Mouse (Mus musculus) left cerebral cortex, postnatal 10 days (tissue): ENCODE measurements around the gene Nckap1. TPM values are rescaled to one million over a fixed set of nuclear protein-coding genes. Genes with fewer than 3 reads are reported as not detected.
"Not testable (repeated sequence)": the region's sequence is repeated elsewhere in the genome, so short reads cannot be mapped to it uniquely, and the experiment has no call there.

ENCODE experiments used
- DNase-seq, 2 experiments: peaks; one replicate each; pipeline ENCODE4 v3.0.0; 2021 to 2022; ENCODE audit warnings: low spot score in 2 of 2, mixed read lengths in 1 of 2; ENCODE audit errors: extremely low spot score in 1 of 2
- intact Hi-C: fragments of 180-260 bp; cut with DNase I; formaldehyde crosslinking; loops from one replicate; pipeline ENCODE4 v1.15.1; 2025
- total RNA-seq, 2 experiments: library from RNA; stranded (reverse); gene quantifications; 2 replicates each; pipeline ENCODE4 v1.2.3; 2021

The Nckap1 gene
- total RNA-seq, 2 experiments from 2014 or later = 331 to 338 TPM

DNA sequence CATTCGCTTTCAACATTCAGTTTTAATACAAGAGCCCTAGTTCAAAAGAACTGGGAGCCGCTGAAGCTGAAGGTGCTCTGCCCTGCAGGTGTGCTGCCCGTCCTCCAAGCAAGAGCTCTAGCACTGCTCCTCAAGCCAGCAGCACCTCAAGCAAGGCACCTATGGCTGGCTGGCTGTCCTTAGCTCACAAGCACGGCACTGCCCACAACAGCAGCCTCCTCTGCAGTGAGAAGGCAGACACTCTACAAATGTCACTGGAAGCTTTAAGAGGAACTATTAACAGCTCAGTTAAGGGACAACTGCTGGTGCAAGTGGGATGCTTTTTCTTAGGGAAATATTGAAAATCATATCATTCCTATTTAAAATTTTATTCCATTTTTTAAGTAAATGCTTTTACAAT is 10.5 kb downstream of the Nckap1 start:
- intact Hi-C loops = no loop called here
- no peak for DNase-seq

DNA sequence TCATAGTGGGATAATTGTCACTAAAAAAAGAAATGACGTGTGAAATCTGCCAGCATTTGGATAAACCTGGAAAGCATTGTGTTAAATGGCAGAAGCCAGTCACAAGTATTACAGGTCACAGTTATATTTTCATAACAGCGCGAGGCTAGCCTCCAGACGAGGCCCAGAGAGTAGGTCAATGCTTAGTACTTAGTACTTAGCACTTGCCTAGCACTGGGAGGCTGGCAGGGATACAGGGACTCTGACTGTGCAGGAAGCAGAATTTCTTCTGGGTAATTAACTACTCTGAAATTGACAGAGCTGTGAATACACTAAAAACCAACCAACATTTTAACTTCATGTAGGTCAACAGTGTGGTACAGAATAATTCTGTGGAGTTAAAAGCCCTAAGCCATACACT is 13.8 kb downstream of the Nckap1 start:
- no peak for DNase-seq
- intact Hi-C loops = no loop called here

DNA sequence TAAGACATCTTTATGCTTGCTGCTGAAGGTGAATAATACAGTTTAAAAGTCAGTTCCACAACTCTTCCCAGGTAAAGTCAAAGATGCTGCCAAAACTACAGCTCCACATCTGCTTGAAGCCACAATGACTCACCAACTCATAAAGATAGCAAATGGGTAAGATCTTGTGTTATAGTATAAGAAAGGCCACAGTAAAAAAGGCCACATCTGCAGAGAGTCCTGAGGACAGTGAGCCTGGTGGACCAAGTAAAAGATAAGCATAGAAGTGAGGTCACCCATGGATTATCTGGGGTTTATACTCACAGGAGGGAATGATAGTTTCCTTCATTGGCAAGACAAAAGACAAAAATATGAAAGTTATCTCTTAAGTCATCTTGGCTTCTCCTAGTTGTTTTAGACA is 18.9 kb downstream of the Nckap1 start:
- DNase-seq = no peak
- intact Hi-C loops = no loop called here

DNA sequence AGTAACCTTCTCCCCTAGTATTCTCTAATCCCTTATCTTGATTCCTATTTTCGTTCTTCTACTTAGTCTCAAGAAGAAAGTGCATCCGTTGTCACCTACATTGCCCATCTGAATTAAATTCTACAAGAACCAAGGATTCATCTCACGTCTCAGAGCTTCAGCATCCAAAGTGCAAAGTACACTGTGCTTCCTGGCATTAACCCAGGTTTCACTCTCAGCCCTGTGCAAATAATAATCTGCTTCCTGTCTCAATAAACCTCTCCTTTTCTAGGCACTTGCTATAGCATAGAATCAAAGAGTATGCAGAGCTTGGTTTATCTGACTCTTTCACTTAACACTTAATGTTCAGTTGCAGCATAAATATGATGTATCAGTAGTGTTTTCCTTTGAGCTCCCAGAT is 19.7 kb downstream of the Nckap1 start:
- DNase-seq = no peak
- intact Hi-C loops = no loop called here

DNA sequence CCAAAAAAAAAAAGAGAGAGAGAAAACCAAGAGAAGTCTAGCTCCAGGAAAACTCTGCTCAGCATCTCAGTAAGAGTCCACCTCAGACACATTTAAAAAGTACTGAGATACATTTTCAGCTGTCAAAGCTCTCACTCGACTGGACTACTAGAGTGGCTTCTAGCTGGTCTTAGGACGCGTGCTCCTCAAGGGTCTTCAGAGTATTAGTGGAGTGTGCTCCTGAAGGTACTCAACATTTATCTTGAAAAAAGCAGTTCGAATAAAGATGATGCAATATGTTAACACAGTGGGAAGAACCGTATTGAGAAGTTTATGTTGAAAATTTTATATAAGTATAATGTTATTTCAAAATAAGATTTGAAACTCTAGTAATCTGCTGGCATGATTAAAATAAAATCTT is 20.4 kb downstream of the Nckap1 start:
- no peak for DNase-seq

DNA sequence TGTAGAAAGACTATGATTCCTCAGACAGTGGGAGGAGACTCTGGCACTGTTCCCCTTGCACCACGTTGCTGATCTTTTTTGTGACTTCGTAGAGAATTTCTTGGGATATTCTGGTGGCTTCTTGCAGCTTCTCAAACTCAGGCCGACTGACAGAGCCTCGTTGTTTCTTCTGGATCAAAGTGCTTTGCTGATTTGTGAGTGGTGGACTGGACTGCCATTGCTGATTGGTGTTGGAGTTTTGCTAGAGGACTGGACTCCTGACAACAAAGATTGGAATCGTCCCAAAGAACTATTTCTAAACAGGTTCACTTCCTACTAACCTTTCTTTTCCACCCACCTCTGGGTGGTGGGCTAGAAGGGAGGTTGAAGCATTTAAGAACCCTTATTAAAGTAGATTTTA is 21.5 kb downstream of the Nckap1 start:
- intact Hi-C loops = no loop called here

More for the DNA sequence above, 20.4 kb downstream of the Nckap1 start:
- intact Hi-C loops = no loop called here

DNA sequence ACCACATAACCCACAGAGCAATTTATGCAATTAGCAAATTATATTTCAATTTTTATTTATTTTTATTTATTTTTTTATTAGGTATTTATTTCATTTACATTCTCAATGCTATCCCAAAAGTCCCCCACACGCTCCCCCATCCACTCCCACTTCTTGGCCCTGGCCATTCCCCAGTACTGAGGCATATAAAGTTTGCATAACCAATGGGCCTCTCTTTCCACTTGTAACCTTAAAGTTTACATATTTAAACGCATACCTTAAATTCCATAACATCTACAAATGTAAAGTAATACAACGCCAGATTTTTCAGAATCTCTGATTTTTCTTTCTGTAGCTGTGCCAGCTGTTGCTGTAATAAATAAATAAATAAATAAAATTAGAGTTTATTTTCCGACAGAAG is 26.7 kb downstream of the Nckap1 start:
- DNase-seq = no peak

More for the DNA sequence above, 21.5 kb downstream of the Nckap1 start:
- no peak for DNase-seq

DNA sequence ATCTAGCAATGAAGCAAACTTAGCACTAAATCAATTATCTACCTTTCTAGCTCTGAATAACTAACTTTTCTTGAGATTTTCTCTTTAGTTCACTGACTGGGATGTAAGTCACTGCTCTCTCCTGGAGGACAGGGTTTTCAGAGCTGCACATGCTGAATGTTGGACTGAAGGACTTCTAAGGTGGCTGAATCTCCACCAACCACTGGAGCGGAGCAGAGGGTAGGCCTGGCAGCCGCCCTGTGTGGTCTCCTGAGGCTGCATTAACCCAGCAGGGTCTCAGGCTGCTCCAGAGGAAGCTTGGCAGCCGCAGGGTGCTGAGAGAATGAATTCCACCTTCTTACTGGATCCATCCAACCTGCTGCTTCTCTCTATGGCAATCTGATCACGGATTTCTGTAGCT is 31.5 kb downstream of the Nckap1 start:
- intact Hi-C loops = no loop called here

More for the DNA sequence above, 26.7 kb downstream of the Nckap1 start:
- intact Hi-C loops = no loop called here

DNA sequence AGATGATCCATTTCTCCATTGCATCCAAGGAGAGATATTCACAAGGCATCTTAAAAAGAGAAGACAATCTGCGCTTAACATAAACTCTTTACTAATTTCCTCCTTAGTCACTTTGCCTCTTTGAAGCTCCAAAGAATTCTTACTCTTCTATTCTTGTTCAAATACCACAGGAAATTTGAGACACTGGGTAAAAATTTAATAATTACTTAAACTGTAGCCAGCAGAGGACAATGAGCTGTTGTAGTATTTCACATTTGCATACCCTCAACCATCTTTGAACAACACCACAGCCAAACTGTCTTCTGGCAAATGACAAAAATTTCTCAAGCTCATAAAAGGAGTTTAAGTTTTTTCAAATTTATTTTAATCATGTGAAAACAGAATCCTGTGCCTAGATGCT is 33.3 kb downstream of the Nckap1 start:
- intact Hi-C loops = no loop called here
- no peak for DNase-seq

More for the DNA sequence above, 31.5 kb downstream of the Nckap1 start:
- DNase-seq = no peak

DNA sequence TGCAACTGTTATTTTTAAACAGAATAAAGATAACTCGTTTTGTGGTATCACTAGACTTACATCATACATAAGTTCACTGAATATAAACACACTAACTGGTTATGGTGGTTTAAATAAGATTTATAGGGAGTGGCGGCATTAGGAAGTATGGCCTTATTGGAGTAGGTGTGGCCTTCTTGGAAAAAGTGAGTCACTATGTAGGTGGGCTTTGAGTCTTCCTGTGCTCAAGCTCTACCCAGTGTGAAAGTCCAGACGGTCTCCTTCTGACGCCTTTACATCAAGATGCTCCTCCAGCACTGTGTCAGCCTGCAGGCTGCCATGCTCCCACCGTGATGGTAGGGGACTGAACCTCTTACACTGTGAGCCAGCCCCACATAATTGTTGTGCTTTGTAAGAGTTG is 38.4 kb downstream of the Nckap1 start:
- intact Hi-C loops = loop anchor here (5.0 kb wide), 1 partner anchor 36 kb away; no protein-coding TSS in a partner anchor
- no peak for DNase-seq

DNA sequence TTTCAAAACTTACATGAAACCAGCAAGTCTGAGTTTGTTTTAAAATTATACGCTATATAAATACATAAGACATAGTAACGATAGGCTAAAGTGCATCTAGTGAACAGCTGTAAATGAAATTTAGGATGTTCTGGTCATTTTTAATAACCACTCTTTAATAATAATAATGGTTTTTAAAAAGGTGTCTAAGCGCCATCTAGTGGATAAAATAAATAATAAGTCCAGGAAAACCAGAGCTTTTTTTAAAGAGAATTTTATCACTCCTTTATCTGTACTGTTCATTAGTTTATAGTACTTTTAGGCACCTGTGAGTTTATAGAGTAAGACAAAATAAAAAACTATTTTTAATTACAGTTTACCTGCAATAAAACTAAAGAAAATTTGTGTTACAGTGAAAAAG is 44.0 kb downstream of the Nckap1 start:
- intact Hi-C loops = no loop called here

DNA sequence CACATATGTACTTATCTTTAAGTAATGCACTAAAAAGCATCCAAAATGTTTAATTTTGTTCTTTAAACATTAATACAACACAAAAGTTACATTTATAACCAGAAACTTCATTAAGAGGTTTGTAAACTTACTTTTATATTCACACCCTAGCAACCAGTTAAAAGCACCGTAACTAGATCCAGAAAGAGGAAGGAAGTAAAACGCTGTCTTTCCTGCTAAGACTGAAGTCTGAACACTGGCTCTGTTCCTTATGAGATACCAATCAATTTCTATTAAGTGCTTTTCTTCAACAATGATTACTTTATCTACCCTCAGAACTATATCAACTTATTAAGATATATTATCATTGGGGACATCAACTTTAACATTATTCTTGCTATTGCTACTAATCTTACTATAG is 44.6 kb downstream of the Nckap1 start:
- DNase-seq = no peak
- intact Hi-C loops = no loop called here

More for the DNA sequence above, 44.0 kb downstream of the Nckap1 start:
- no peak for DNase-seq

DNA sequence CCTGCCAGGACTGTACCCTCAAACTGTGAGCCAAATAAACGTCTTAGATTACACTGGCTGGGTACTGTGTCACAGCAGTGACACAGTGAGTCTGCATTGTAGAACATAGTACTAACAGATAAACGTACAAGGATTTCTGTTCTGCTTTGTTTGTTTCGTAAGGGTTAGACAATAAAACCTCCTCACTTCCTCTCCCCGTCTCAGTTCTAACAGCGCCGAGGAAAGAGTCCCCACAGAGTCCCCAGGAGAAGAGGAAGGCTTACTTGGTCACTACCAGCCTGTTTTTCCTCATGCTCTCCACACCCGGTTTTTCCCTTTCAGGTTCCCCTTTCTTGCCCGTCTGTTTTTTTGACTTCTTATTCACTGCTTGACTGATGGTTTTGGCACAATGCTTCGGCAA is 56.9 kb downstream of the Nckap1 start:
- DNase-seq = no peak
- intact Hi-C loops = no loop called here

DNA sequence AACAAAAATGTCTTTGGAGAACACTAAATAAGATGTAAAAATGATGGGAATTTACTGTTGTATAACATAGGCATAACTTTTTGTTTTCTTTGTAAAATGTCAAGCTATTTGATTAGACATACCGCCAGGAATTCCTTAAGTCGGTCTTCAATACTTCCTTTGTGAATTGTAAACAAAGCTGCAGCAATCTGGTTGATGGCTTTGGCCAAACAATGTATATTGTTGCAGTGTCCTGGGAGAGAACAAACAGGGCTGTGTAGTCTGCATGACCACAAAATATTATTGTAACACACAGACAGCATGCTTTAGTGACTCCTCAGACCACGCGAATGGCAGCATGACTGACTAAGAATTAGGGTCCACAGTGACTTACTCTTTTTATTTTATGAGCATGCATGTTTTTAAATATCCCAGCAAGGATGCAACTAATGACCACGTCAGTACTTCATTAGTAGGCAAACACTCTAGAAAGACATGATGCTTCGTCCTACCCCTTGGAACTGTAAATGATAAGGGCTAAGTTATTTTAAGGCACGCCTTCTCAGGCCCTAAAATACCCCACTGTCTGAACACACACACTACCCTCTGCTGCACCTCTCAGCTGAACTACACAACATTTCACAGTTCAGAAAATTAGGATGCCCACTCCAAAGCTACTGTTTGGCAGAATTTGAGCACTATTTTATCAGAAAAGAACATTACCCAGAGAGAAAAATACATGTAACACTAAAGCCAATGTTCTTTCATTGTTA is 75.0 kb downstream of the Nckap1 start:
- intact Hi-C loops = loop anchor here (5.0 kb wide), 1 partner anchor 36 kb away; no protein-coding TSS in a partner anchor
- no peak for DNase-seq

DNA sequence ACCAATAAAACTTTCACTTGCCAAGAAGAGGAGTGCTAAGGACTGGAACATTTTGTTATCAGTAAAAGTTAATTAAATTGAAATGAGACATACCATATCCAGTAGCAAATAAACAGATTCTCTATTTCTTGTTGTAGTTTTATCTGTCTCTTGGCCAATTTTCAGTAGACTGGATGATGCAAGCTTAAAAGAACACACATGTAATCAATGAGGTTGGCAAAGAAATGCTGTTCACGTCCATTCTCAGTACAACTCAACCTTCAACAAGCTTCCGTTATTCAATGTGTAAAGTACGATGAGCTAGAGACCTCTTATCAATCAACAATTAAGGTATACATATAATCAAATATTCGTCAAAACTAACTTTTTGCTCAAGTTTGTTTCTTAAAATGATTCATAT is 79.0 kb downstream of the Nckap1 start:
- DNase-seq = no peak
- intact Hi-C loops = loop anchor here (5.0 kb wide), 1 partner anchor 150 kb away; no protein-coding TSS in a partner anchor

DNA sequence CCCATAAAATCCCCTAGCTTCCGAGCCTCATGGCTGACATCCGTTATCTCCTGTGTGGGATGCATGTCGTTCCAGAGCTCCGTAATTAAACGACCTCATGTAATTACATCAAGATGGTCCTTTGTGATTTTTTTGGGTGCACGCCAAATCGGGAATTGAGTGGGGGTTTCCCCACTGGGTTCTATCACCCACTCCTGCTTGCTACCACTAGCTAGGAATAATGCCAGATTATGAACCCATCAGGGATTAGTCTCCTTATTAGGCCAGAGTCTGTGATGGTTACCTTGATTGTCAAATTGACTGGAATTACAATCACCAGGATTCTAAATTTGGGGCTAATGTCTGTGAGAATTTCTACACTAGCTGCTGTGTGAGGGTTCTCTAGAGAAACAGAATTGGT is 85.9 kb downstream of the Nckap1 start:
- intact Hi-C loops, DNase-seq: not testable (repeated sequence)

DNA sequence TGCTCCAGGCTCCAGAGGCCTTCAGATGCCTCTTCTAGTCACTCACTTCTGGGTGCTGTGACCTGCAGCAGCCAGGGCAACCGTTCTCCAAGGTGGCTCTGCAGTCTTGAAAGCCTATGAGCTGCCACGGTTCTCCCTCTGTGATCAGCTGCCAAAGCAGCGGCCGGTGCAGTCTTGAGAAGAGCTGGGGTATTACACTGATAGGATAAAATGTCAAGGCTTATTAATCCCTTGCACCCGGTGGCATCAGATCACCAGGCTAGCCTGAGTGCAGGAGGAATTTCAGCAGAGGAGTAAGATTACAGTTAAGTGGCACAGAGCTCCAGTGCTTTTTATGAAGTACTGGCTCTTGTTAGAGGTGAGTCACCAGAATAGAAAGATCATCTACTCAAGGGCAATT is 94.3 kb downstream of the Nckap1 start:
- intact Hi-C loops = loop anchor here (10.0 kb wide), 1 partner anchor 112 kb away; no protein-coding TSS in a partner anchor
- no peak for DNase-seq

DNA sequence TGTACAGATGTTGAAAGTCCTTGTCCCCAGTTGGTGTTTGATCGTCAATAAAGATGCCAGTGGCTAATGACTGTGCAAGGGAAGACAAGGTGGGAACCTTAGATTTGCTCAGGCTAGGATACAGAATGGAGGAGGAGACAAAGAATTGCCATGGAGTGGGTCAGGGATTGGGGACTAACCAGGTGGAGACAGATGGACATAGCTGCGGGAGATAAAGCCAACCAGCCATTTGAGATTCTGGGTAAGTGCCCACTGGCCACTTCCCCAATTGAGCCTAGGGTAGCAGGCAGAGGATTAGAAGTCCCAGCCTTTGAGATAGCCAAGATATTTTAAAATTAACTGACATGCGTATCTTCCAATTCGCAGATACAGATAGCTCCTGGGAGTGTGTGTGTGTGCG is 96.2 kb downstream of the Nckap1 start:
- intact Hi-C loops = loop anchor here (10.0 kb wide), 1 partner anchor 110 kb away; no protein-coding TSS in a partner anchor
- no peak for DNase-seq

DNA sequence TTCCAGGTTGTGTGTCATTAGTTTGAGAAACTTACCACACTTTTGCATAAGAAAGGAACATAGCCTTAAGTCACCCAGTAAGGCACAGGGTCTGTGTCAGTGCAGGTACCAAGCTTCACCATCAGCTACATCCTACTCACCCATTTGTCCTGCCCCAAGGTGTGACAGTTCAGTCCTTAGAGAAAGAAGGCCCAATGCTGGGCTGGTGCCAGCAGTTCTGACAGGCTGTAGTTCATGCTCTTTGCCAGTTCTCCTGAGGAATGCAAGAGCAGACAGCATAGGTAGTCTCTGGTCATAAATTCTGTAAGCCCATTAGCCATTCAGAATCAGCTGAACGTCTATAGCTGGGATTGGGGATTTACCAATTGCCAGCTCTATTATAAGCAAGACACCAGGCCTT is 105.3 kb downstream of the Nckap1 start:
- DNase-seq = no peak
- intact Hi-C loops = no loop called here

DNA sequence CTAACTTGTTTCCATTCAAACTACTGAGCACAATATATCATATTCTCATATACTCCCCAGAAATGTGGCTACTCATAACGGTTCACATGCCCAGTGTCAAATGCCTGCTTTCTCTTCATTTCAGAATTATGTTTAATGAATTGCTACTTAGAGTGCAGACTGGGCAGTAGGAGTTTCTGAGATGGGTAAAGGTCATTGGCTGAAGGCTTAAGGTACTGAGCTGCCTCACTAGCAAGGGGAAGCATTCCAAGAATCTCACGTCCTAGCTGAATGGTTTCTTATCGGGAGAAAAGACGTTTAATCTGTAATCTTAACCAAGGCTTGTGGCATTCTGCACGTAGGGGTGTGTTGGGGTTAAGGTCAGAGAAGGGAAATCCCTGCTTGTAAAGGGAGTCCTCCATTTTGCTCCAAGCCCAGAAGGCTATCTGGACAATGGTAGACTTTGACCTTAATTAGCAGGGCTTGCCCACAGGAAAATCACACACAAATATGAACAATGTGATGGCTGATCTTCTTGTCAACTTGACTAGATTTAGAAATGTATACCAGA is 106.9 kb downstream of the Nckap1 start:
- intact Hi-C loops = no loop called here
- DNase-seq = no peak
